Mouse (Mus musculus) stomach, postnatal 0 days (tissue): Measurements from ENCODE around the gene Col13a1.

Experiments
- CTCF ChIP-seq: IDR thresholded peaks from 2 replicates; pipeline ENCODE4 v1.5.1; 2016; ENCODE audit warnings: antibody characterized with exemption, low read depth, mild to moderate bottlenecking, moderate library complexity
- EP300 ChIP-seq: optimal IDR thresholded peaks from 2 replicates; pipeline ENCODE3; 2016; ENCODE audit warnings: antibody characterized with exemption

GRCm38 (mm10) chr10:61823731-61824115 is 155.2 kb downstream of the Col13a1 start:
- TF ChIP-seq CTCF = no peak
- no peak for TF ChIP-seq EP300
